19 mouse cellular contexts compared by ENCODE assay signal in the genomic region with DNA sequence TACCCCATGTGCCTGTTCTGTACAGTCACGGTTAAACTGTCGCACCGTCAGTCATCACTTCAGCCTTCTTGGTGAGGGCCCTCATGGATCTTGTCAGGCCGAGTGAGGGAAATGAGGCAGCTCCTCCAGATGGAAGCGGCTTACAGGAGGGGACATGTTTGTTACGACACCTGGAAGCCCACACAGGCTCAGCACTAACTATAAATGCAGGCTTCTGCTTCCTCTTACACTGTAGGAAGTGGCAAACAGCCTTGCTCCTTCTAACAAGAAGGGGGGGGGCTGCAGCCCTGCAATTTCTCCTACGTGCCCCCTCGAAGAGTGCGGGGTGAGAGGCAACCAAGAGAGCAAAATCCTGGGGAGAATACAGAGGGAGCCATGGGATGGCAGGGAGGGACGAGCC. TPM values are rescaled to one million over a fixed set of nuclear protein-coding genes. Genes with fewer than 3 reads are reported as not detected.
"Had no signal": no experiment of that assay in that cellular context is flagged by ENCODE, and none has a peak within 500 bp of the region (broad histone marks: within the 10 kb centered on the region; RNA-seq: fewer than 3 reads in every experiment).

No protein-coding gene starts in this region.

- H3K4me2 ChIP-seq: limb, embryonic 12.5 days; liver, embryonic 13.5 days; lung, embryonic 15.5 days; midbrain, embryonic 12.5 days; neural tube, embryonic 12.5 days had no signal

- DNase-seq: kidney, adult 11 months; kidney, postnatal 10 days; kidney, postnatal 4 days; liver; liver, embryonic 13.5 days; liver, postnatal 0 days; lung, postnatal 36 days; retina, postnatal 1 day; thymus, adult 2 months; thymus, postnatal 25 days had no signal

- H3K4me1 ChIP-seq: limb, embryonic 12.5 days; liver, embryonic 13.5 days; lung, embryonic 15.5 days; megakaryocyte, embryonic 14.5 days; midbrain, embryonic 12.5 days; neural tube, embryonic 12.5 days had no signal

- H3K27me3 ChIP-seq: limb, embryonic 12.5 days; liver, embryonic 13.5 days; lung, embryonic 15.5 days; midbrain, embryonic 12.5 days; neural tube, embryonic 12.5 days had no signal

- ATAC-seq: liver, postnatal 0 days had no signal

- H3K27ac ChIP-seq: layer of hippocampus, adult 2 months; limb, embryonic 12.5 days; liver, embryonic 13.5 days; lung, embryonic 15.5 days; midbrain, embryonic 12.5 days; neural tube, embryonic 12.5 days had no signal

- H3K4me3 ChIP-seq: layer of hippocampus, adult 2 months; limb, embryonic 12.5 days; liver, embryonic 13.5 days; lung, embryonic 15.5 days; megakaryocyte, embryonic 14.5 days; midbrain, embryonic 12.5 days; myocyte; neural tube, embryonic 12.5 days had no signal

- H3K9ac ChIP-seq: limb, embryonic 12.5 days; liver, embryonic 13.5 days; liver, postnatal 0 days; lung, embryonic 15.5 days; midbrain, embryonic 12.5 days; neural tube, embryonic 12.5 days had no signal

- H3K36me3 ChIP-seq: limb, embryonic 12.5 days; liver, embryonic 13.5 days; lung, embryonic 15.5 days; midbrain, embryonic 12.5 days; neural tube, embryonic 12.5 days had no signal

- H3K9me3 ChIP-seq: limb, embryonic 12.5 days; liver, embryonic 13.5 days; lung, embryonic 15.5 days; megakaryocyte, embryonic 14.5 days; midbrain, embryonic 12.5 days; neural tube, embryonic 12.5 days had no signal

RNA-seq across cellular contexts. Expression of a gene that starts 25.2 kb away (rescaled TPM):
- total RNA-seq: midbrain, postnatal 0 days had no signal
- polyA plus RNA-seq: kidney, embryonic 14.5 days; limb, embryonic 12.5 days; lung, embryonic 15.5 days; midbrain, embryonic 12.5 days; midbrain, postnatal 0 days; myocyte; neural tube, embryonic 12.5 days had no signal
